Mouse (Mus musculus): ENCODE data around the gene Taar1. TPM values are rescaled to one million over a fixed set of nuclear protein-coding genes. Genes with fewer than 3 reads are reported as not detected.

Taar1 gene
- not detected for total RNA-seq (2021)
- long read RNA-seq, experiment 1: 0 reads
- long read RNA-seq, experiment 2: 0 reads

- no peak for DNase-seq
- intact Hi-C loops (cut with DNase I): no loop called here
Measured at GRCm38 (mm10) chr10:23920056-23920455, at the start of gene Taar1. Gene Taar1 (plus strand): TSS chr10:23920356.

GRCm38 (mm10) chr10:23880695-23881094, 39.5 kb upstream of the Taar1 start:
- DNase-seq: no peak
- intact Hi-C loops (cut with DNase I): no loop called here

GRCm38 (mm10) chr10:23884910-23885309, 35.2 kb upstream of the Taar1 start:
- intact Hi-C loops (cut with DNase I): no loop called here

GRCm38 (mm10) chr10:23886060-23886459, 34.1 kb upstream of the Taar1 start:
- DNase-seq: no peak
- intact Hi-C loops (cut with DNase I): no loop called here

More at GRCm38 (mm10) chr10:23884910-23885309, 35.2 kb upstream of the Taar1 start:
- DNase-seq: no peak

- intact Hi-C loops (cut with DNase I): no loop called here
- DNase-seq: no peak
Measured at GRCm38 (mm10) chr10:23892987-23893386, 27.2 kb upstream of the Taar1 start.

GRCm38 (mm10) chr10:23894601-23895349, 25.4 kb upstream of the Taar1 start, which contains the start of gene Vnn1:
Gene Vnn1 (plus strand): TSS chr10:23894688.
- intact Hi-C loops (cut with DNase I): no loop called here
- no peak for DNase-seq

GRCm38 (mm10) chr10:23895376-23895775, 24.8 kb upstream of the Taar1 start:
- intact Hi-C loops (cut with DNase I): no loop called here

GRCm38 (mm10) chr10:23901119-23901518, 19.0 kb upstream of the Taar1 start:
- intact Hi-C loops (cut with DNase I): no loop called here

More at GRCm38 (mm10) chr10:23895376-23895775, 24.8 kb upstream of the Taar1 start:
- no peak for DNase-seq

GRCm38 (mm10) chr10:23905661-23906060, 14.5 kb upstream of the Taar1 start:
- intact Hi-C loops (cut with DNase I): no loop called here
- DNase-seq: no peak

More at GRCm38 (mm10) chr10:23901119-23901518, 19.0 kb upstream of the Taar1 start:
- no peak for DNase-seq

GRCm38 (mm10) chr10:23922468-23922867, 2.3 kb downstream of the Taar1 start:
- no peak for DNase-seq
- intact Hi-C loops (cut with DNase I): no loop called here

GRCm38 (mm10) chr10:23923941-23924340, 3.8 kb downstream of the Taar1 start:
- intact Hi-C loops (cut with DNase I): no loop called here
- no peak for DNase-seq

GRCm38 (mm10) chr10:23937613-23938012, 17.5 kb downstream of the Taar1 start:
- no peak for DNase-seq
- intact Hi-C loops (cut with DNase I): no loop called here

GRCm38 (mm10) chr10:23938312-23938711, 18.2 kb downstream of the Taar1 start, which contains the start of gene Taar2:
Gene Taar2 (plus strand): TSS chr10:23938572.
- DNase-seq: no peak
- intact Hi-C loops (cut with DNase I): no loop called here

- DNase-seq: no peak
- intact Hi-C loops (cut with DNase I): no loop called here
Measured at GRCm38 (mm10) chr10:23942465-23942864, 22.3 kb downstream of the Taar1 start.

- intact Hi-C loops (cut with DNase I): no loop called here
- no peak for DNase-seq
Measured at GRCm38 (mm10) chr10:23948026-23948425, 27.9 kb downstream of the Taar1 start.

GRCm38 (mm10) chr10:23949508-23950005, 29.4 kb downstream of the Taar1 start, which contains the start of gene Taar3:
Gene Taar3 (plus strand): TSS chr10:23949558.
- no peak for DNase-seq
- intact Hi-C loops (cut with DNase I): no loop called here

GRCm38 (mm10) chr10:23951714-23952113, 31.6 kb downstream of the Taar1 start:
- intact Hi-C loops (cut with DNase I): no loop called here
- DNase-seq: no peak

GRCm38 (mm10) chr10:23959071-23959470, 38.9 kb downstream of the Taar1 start:
- no peak for DNase-seq
- intact Hi-C loops (cut with DNase I): no loop called here

- no peak for DNase-seq
- intact Hi-C loops (cut with DNase I): no loop called here
Measured at GRCm38 (mm10) chr10:23960444-23960915, 40.3 kb downstream of the Taar1 start, which contains the start of gene Taar4. Gene Taar4 (plus strand): TSS chr10:23960494.

- intact Hi-C loops (cut with DNase I): no loop called here
- no peak for DNase-seq
Measured at GRCm38 (mm10) chr10:23963444-23963843, 43.3 kb downstream of the Taar1 start.

- no peak for DNase-seq
- intact Hi-C loops (cut with DNase I): no loop called here
Measured at GRCm38 (mm10) chr10:23964921-23965610, 44.9 kb downstream of the Taar1 start.

Data from gastrocnemius, postnatal 36 days (tissue).